Mouse (Mus musculus) left cerebral cortex, postnatal 36 days (tissue): ENCODE data around the gene Ifit1bl1. TPM values are rescaled to one million over a fixed set of nuclear protein-coding genes. Genes with fewer than 3 reads are reported as not detected.
"Not testable (repeated sequence)": the region's sequence is repeated elsewhere in the genome, so short reads cannot be mapped to it uniquely, and the experiment has no call there.

Experiments
- DNase-seq, 2 experiments: peaks; one replicate each; pipeline ENCODE4 v3.0.0; 2021 to 2022; ENCODE audit warnings: low spot score in 2 of 2, mixed read lengths in 1 of 2
- intact Hi-C: fragments of 180-260 bp; cut with DNase I; formaldehyde crosslinking; loops from one replicate; pipeline ENCODE4 v1.15.1; 2025
- total RNA-seq, 2 experiments: library from RNA; stranded (reverse); gene quantifications; 2 replicates each; pipeline ENCODE4 v1.2.3; 2021

Gene Ifit1bl1
- total RNA-seq: 1 to 10 TPM; 1.7 to 1.8 TPM

DNA sequence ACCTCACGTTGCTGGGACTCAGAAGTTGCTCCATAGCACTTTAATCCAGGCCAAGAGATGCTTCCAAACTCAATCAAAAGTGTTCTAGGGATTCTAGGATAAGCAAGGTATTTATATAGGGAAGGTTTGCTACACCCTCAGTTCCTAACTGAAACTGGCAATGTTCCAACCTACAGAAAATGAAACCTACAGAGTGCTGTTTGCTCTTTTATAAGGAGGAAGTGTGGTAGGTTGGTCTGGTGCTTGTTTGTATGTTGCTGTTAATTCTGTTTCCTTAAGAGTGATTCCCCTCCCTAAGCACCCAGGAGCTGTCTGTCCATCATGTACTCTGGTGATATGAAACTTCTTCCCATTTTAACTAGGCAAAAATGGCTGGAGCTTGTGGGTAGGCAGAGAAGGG lies at the start of gene Ifit1bl1:
Gene Ifit1bl1, minus strand, starts transcription at position 69 of the 400 bp plus-strand sequence.
- intact Hi-C loops, DNase-seq: not testable (repeated sequence)

GRCm38 (mm10) chr19:34650997-34651396 lies 49.2 kb upstream of the Ifit1bl1 start:
- intact Hi-C loops: no loop called here
- DNase-seq: no peak

DNA sequence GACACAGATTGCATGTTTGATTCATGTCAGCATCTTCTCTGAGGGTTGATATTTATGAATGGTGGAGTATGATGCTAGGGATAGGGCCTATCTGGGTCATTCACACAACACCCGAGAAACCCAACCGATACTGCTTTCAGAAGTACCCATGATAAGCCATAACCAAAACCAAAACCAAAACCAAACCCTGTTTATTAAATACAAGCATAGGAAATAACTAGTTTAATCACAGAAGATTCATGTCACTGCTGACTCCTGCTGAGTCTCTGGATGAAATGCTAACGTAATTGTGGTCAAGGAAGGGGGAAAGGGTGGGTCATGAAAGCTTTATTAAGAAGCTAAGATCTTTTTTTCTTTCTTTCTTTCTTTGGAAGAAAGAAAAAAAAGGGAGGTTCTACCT lies 48.5 kb upstream of the Ifit1bl1 start:
- intact Hi-C loops: no loop called here
- no peak for DNase-seq

GRCm38 (mm10) chr19:34647630-34648029 lies 45.9 kb upstream of the Ifit1bl1 start:
- intact Hi-C loops, DNase-seq: not testable (repeated sequence)

DNA sequence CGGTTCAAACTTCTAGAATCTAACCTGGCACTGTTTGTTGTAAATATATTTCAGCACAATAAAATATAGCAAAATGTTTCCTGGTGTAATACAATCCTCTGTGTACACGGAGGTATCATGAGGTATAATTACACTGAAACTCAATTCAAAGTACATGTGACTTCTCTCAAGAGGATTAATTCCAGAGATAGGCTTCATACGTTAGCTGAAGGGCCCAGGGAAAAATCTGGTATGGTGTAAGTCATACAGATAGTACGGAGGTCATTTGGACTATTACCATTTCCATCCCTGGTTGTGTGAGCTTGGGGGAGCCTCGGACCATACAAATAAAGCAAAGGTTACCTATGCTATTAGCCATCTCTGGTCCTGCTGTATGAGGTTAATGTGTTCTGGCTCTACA lies 40.9 kb upstream of the Ifit1bl1 start:
- DNase-seq: no peak
- intact Hi-C loops: no loop called here

DNA sequence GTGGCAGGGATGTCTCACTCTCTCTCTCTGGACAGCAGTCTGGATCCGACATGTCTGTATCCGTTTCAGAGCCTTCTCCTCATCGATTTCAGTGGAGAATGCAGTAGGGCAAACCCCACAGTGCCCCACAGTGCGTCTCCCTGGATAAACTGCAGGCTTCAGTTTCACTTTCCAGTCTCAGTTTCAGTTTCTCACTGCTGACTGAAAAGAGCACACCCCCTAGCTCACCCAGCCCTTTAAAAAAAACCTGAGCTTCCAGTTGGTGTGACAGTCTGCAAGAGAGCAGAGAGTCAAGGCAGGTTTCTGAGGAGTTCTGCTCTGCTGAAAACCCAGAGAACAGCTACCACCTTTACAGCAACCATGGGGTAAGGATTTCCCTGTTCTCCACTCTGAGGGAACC lies 38.9 kb upstream of the Ifit1bl1 start, which contains the start of the genes Ifit1bl2 and Ifit1:
Gene Ifit1bl2, minus strand, starts transcription at position 121 of the 400 bp plus-strand sequence.
Gene Ifit1, plus strand, starts transcription at position 249 of the 400 bp plus-strand sequence.
- no peak for DNase-seq
- intact Hi-C loops: no loop called here

- intact Hi-C loops: loop anchor here (1.0 to 10.0 kb wide), 3 partner anchors 87 to 392 kb away; partner anchors contain the start of gene Ifit2
- peak; percentile 37 to 43 for DNase-seq
Observed at GRCm38 (mm10) chr19:34636933-34637557, 35.3 kb upstream of the Ifit1bl1 start.

- intact Hi-C loops: loop anchor here (10.0 kb wide), 1 partner anchor 389 kb away; no protein-coding TSS in a partner anchor
- no peak for DNase-seq
Observed at GRCm38 (mm10) chr19:34633484-34633883, 31.7 kb upstream of the Ifit1bl1 start.

GRCm38 (mm10) chr19:34631487-34631886 lies 29.7 kb upstream of the Ifit1bl1 start:
- DNase-seq: no peak
- intact Hi-C loops: loop anchor here (10.0 kb wide), 1 partner anchor 387 kb away; no protein-coding TSS in a partner anchor

GRCm38 (mm10) chr19:34627496-34627895 lies 25.7 kb upstream of the Ifit1bl1 start:
- no peak for DNase-seq
- intact Hi-C loops: no loop called here

- no peak for DNase-seq
- intact Hi-C loops: no loop called here
Observed at GRCm38 (mm10) chr19:34624663-34625062, 22.9 kb upstream of the Ifit1bl1 start.

DNA sequence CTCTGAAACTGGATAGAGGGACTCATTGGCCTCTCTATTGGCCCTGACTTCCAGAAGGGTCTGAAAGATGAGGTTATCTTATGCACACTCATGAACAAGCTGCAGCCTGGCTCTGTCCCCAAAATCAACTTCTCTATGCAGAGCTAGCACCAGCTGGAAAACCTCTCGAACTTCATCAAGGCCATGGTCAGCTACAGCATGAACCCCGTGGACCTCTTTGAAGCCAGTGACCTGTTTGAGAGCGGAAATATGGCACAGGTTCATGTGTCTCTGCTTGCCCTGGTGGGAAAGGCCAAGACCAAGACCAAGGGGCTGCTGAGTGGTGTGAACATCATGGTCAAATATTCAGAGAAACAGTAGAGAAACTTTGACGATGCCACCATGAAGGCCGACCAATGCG lies 22.0 kb upstream of the Ifit1bl1 start:
- intact Hi-C loops: no loop called here
- no peak for DNase-seq

DNA sequence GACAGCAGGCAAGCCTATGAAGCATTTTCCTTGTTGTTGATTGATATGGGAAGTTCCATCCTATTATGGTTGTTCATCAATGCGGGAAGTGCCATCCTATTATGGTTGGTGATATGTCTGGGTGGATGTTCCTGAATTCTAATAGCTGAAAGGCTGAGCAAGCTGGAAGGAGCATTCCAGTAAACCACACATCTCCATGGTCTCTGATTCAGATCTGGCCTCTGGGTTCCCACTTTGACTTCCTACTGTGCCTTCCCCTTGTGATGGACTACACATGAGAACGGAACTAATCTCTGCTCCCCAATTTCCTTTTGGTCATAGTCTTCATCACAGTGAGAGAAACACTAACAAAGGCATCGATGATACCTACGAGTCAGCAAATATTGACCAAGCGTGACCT lies 19.1 kb upstream of the Ifit1bl1 start:
- intact Hi-C loops: no loop called here

GRCm38 (mm10) chr19:34612243-34613001 lies 10.7 kb upstream of the Ifit1bl1 start:
- DNase-seq, intact Hi-C loops: not testable (repeated sequence)

More for the DNA sequence above, 19.1 kb upstream of the Ifit1bl1 start:
- DNase-seq: no peak

DNA sequence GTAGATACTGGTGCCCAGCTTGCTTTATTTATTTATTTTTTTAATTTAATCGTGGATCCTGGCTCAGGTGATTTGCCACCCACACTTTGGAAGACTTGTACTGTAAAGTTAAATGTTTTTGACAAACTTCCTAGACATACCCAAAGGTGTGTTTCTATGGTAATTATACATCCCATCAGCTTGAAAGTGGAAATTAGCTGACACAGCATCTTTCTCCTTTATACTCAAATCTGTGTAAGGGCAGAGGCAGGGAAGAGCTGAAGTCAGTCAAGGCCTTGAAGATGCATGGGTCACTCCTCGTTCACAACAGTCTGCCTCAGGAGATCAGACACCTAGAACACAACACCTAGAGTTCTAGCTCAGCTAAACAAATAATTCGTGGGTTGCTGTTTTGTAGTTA lies 8.4 kb upstream of the Ifit1bl1 start:
- DNase-seq: not testable (repeated sequence)

GRCm38 (mm10) chr19:34607237-34608051 lies 5.7 kb upstream of the Ifit1bl1 start, which contains the start of gene Ifit3b:
Ifit3b (plus strand) TSS chr19:34607970.
- DNase-seq, intact Hi-C loops: not testable (repeated sequence)

More for the DNA sequence above, 8.4 kb upstream of the Ifit1bl1 start:
- intact Hi-C loops: not testable (repeated sequence)

DNA sequence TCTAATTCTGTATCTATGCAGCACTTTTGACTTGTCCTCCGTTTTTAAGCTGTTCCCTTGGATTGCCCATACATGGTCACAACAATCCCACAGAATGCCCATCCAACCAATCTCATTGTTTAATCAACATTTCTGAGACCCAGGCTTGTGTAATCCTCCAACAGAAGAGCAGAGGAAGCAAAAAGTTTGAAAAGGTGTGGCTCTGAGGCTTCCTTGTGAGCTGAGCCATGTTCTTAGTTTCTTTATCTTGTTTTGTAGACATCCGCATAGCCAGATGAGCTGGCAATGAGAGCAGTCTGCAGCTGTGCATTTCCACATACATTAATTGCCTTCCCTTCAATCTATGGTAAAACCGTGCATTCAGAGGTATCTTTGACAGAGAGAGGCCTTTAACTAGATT lies 3.7 kb upstream of the Ifit1bl1 start:
- intact Hi-C loops: no loop called here
- no peak for DNase-seq

- DNase-seq, intact Hi-C loops: not testable (repeated sequence)
Observed at GRCm38 (mm10) chr19:34599250-34599649, 2.5 kb downstream of the Ifit1bl1 start.

DNA sequence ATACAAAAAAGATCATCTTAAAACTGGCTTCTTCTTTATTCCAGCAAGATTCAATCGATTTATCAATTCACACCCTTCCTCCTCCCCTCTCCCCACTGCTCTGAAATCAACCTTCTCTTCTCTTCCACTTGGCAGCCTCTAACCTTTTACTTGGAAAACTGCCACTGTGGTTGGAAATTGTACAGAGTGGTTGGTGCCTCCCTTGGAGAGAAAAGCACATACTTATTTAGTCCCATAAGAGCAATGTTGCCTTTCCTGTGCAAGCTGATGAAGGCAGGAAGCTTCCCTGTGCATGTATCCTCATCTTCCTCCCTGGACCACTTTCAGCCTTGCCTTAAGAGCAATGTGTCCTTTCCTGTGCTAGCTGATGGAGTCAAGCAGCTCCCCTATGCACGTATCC lies 3.4 kb downstream of the Ifit1bl1 start:
- intact Hi-C loops: no loop called here
- DNase-seq: no peak

DNA sequence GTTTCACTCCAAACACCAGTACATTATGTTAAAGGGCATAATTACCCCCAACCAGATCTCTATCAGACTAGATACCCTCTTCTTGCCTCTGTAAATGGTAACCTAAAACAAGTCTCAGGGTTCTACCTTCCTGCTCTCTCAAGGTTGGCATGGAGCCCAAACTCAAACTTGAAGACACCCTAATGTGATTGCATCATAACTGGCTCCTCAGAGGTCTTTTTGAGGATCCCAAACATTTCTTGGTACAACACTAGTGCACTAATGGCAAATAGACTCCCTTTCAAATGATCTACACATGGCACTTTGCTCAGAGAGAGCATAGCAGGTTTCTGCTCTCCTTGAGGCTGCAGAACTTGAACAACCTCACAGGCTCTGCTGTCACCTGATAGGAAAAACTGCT lies 4.9 kb downstream of the Ifit1bl1 start:
- intact Hi-C loops: no loop called here
- no peak for DNase-seq
